Mouse (Mus musculus) liver, embryonic 16.5 days (tissue): Measurements from ENCODE around the gene Syne2. TPM values are rescaled to one million over a fixed set of nuclear protein-coding genes. Genes with fewer than 3 reads are reported as not detected.

ENCODE experiments used
- microRNA-seq: library from miRNA; unstranded; fragments of <30 nt; microRNA quantifications from one replicate; pipeline ENCODE4, GENCODE M21; 2016
- polyA plus RNA-seq: library from polyadenylated mRNA; unstranded; fragments of >200 nt; fragmentation: Nextera tagmentation; extraction: Ambion mirVana; gene quantifications from 2 replicates; pipeline ENCODE4 v1.2.1, GENCODE M21; 2015

The Syne2 gene
- polyA plus RNA-seq, 1 experiment from 2014 or later: 6.1 TPM

Small RNAs within 50 kb of the gene (microRNA-seq; reads per million reads assigned to microRNA genes)
- gene Mir5101: 0.98 reads per million

Other genes with a start within 250 kb of the Syne2 start
- gene Ppp2r5e, start 221.9 kb upstream of the Syne2 start, polyA plus RNA-seq: 3.3 and 3.8 TPM in 2 replicates
- gene Wdr89, start 148.6 kb upstream of the Syne2 start, polyA plus RNA-seq: 2.8 and 3.6 TPM in 2 replicates
- gene Sgpp1, start 82.4 kb upstream of the Syne2 start, polyA plus RNA-seq: 10.9 and 11.5 TPM in 2 replicates